Mouse (Mus musculus) cerebellum, postnatal 36 days (tissue): ENCODE results near the gene Lyst.
"Not testable (repeated sequence)": the region's sequence is repeated elsewhere in the genome, so short reads cannot be mapped to it uniquely, and the experiment has no call there.

Experiments used
- DNase-seq, 2 experiments: peaks; one replicate each; pipeline ENCODE4 v3.0.0; 2021 to 2022; ENCODE audit warnings: mixed read lengths in 2 of 2

The Lyst gene

GRCm38 (mm10) chr13:13783894-13784419 is 193.8 kb downstream of the Lyst start, which contains the start of gene Gng4:
Gng4 (plus strand) TSS chr13:13784059.
- DNase-seq, result peak; percentile 14 to 33

- no peak for DNase-seq
These were observed 194.3 kb downstream of the Lyst start for GRCm38 (mm10) chr13:13784420-13784936.

- no peak for DNase-seq
These were observed 195.0 kb downstream of the Lyst start for GRCm38 (mm10) chr13:13784981-13785783.

GRCm38 (mm10) chr13:13786971-13787370 is 196.8 kb downstream of the Lyst start:
- DNase-seq, result no peak

- DNase-seq, result no peak
These were observed 197.9 kb downstream of the Lyst start for GRCm38 (mm10) chr13:13788070-13788469.

GRCm38 (mm10) chr13:13791981-13792380 is 201.8 kb downstream of the Lyst start:
- no peak for DNase-seq

- DNase-seq, result no peak
These were observed 205.1 kb downstream of the Lyst start for GRCm38 (mm10) chr13:13795166-13795832.

DNA sequence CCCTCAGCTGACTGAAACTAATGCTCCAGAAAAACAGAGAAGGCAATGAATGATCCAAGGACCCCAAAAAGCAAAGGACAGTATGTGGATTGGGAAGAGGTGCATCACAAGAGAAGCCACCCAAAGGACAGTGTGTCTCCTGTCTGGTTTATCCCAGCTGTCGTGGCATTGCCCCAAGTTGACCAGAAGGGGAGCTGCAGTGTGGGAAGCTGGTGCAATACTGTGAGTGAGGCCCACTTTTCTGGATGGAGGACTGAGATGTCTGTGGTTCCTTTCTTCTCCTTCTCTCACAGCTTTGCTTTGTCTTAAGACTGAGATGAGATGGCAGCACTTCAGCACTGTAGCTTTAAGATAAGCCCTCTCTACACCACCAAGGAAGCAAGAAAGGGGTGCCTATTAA is 205.9 kb downstream of the Lyst start:
- DNase-seq, result no peak

GRCm38 (mm10) chr13:13797816-13798215 is 207.6 kb downstream of the Lyst start:
- DNase-seq, result not testable (repeated sequence)

DNA sequence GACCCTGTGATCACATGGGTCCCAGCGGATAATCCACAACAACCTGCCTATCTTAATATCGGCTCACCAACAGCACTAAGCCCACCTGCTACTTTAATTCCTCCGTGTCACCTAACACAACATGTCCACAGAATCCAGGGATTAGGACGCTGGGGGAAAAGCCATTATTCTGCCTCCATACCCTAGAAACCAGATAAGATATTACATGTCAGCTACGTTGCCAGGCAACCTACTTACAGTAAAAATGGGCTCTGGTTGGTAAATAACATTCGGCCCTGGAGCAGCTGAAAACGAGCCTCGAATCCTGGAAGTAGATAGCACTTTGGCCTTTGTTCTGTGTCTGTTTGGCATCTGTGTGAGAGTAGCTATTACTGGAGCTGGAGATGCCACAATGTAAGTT is 208.6 kb downstream of the Lyst start:
- no peak for DNase-seq

GRCm38 (mm10) chr13:13808337-13809132 is 218.3 kb downstream of the Lyst start:
- DNase-seq, result no peak

DNA sequence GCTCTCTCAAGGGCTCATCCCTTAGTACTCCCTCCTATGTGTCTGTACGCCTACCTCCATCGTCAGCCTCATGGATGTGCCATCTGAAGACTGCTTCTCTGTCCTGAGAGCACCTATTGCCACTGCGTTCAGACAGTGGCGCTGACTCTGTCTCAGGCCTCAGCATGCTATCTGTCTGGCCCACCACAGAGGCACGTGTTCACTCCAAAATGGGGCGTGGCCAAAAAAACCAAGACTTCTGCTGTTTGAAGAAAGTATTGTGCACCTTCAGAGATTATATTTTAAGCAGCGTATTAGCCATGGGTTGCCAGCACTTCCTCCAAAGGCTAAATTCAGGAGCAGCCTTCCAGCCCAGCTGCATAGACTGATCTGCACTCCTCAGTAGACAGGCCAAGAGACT is 220.7 kb downstream of the Lyst start:
- no peak for DNase-seq

- DNase-seq, result no peak
These were observed 228.5 kb downstream of the Lyst start for GRCm38 (mm10) chr13:13818696-13819095.

DNA sequence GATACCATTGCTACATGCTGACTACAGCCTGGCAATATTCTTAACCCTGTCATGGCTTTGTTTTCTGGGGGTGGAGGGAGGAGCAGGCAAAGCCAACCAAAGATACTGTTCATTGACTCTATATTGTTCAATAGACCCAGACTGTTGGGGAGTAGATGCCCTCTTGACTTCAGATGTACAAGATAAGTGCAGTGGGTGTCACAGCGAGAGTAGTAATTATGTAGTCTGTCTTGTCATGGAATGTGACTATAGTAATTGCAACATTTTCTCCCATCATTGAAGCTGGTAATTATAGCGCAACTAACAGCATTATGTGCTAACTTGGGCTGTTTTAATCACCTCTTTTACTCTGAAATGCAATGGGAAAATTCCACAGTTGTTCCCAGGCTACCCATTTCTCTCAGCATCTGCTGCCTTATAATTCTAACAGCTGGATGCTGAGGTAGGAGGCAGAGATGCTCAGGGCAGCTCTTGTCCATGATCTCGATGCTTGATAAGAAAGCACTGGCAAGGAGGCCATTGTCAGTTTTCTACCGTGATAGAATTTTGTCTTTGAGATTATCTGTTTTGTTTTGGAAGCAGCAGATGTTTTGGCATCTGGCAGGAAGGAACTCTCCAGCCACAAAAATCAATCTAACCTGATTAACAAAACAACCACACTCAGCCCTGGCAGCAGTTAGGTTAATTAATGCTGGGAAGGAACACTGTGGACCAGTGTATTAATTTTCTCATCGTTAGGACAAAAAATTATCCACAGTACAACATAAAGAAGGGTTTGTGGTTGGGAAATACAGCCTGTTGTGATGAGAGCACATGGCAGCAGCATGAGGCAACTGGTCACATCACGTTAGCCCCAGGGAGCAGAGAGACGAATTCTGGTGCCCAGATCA is 230.3 kb downstream of the Lyst start:
- DNase-seq, result no peak

- no peak for DNase-seq
These were observed 234.7 kb downstream of the Lyst start for GRCm38 (mm10) chr13:13824946-13825345.

DNA sequence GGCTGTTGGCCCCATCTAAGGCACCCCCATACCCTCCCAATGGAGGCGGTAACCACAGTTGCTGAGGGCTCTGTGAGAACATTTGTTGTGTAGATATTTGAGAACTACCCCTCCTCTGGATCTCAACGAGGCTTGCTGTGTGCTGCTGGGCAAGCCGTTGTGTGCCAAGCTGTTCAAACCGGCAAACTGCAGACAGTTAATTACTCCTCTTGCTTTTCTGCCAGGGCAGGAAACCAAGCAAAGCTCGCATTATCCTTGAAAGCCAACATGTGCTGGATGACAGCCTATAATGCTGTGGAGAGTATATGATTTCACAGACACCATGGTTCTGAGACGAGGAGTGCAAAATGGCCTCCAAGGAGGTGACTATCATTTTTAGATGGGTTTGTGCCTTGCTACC is 236.3 kb downstream of the Lyst start:
- DNase-seq, result no peak

- DNase-seq, result no peak
These were observed 237.9 kb downstream of the Lyst start for GRCm38 (mm10) chr13:13828125-13828524.
